Mouse (Mus musculus) midbrain, embryonic 14.5 days (tissue): ENCODE data around the gene Tbc1d23. TPM values are rescaled to one million over a fixed set of nuclear protein-coding genes. Genes with fewer than 3 reads are reported as not detected.

ENCODE experiments used
- ATAC-seq: fragments of 200-750 bp; cut with Nextera tagmentation; 2 replicates; pipeline ENCODE4 v1.8.0; 2017; ENCODE audit warnings: moderate number of reproducible peaks, moderate library complexity; ENCODE audit not compliant: low FRiP score, low TSS enrichment
- DNase-seq: peaks from one replicate; pipeline ENCODE4 v3.0.0-alpha.2; 2015
- H3K27ac ChIP-seq: fragments of 300-500 bp; sonication (generic); replicated peaks from 2 replicates; pipeline ENCODE4 v1.5.1; 2014; ENCODE audit warnings: mild to moderate bottlenecking, low read depth, low read length, moderate library complexity
- H3K27me3 ChIP-seq: fragments of 300-500 bp; sonication (generic); 2 replicates; pipeline ENCODE4 v1.6.1; 2014; ENCODE audit warnings: low read length, control low read depth, mixed read lengths; ENCODE audit not compliant: control insufficient read depth, insufficient read depth
- H3K36me3 ChIP-seq: fragments of 300-500 bp; sonication (generic); 2 replicates; pipeline ENCODE4 v1.6.1; 2014; ENCODE audit warnings: low read length, control low read depth; ENCODE audit not compliant: control insufficient read depth, insufficient read depth
- H3K4me1 ChIP-seq: fragments of 300-500 bp; sonication (generic); 2 replicates; pipeline ENCODE4 v1.6.1; 2014; ENCODE audit warnings: mild to moderate bottlenecking, antibody characterized with exemption, low read length, control low read depth; ENCODE audit not compliant: control insufficient read depth, insufficient read depth
- H3K4me2 ChIP-seq: fragments of 300-500 bp; sonication (generic); 2 replicates; pipeline ENCODE4 v1.6.1; 2014; ENCODE audit warnings: mild to moderate bottlenecking, low read length, moderate library complexity
- H3K4me3 ChIP-seq: fragments of 300-500 bp; sonication (generic); replicated peaks from 2 replicates; pipeline ENCODE4 v1.5.1; 2014; ENCODE audit warnings: low read depth, low read length
- H3K9ac ChIP-seq: fragments of 300-500 bp; sonication (generic); replicated peaks from 2 replicates; pipeline ENCODE4 v1.6.1; 2014; ENCODE audit warnings: mild to moderate bottlenecking, low read length, moderate library complexity
- H3K9me3 ChIP-seq: fragments of 300-500 bp; sonication (generic); 2 replicates; pipeline ENCODE4 v1.6.1; 2016; ENCODE audit warnings: low read length, control low read depth, mixed read lengths; ENCODE audit not compliant: control insufficient read depth
- WGBS: fragments of 180-500 bp; shearing (Covaris S2); extraction: QIAGEN DNeasy Blood & Tissue Kit; methylation state at CpG from one replicate; pipeline ENCODE4 v1.1.7; 2014; 5-methylcytosine and 5-hydroxymethylcytosine counted together
- polyA plus RNA-seq: library from polyadenylated mRNA; unstranded; fragments of >200 nt; fragmentation: Nextera tagmentation; extraction: Ambion mirVana; gene quantifications from 2 replicates; pipeline ENCODE4 v1.2.1, GENCODE M21; 2014

Gene Tbc1d23
- polyA plus RNA-seq, 1 experiment from 2014 or later, result 47.4 TPM

DNA sequence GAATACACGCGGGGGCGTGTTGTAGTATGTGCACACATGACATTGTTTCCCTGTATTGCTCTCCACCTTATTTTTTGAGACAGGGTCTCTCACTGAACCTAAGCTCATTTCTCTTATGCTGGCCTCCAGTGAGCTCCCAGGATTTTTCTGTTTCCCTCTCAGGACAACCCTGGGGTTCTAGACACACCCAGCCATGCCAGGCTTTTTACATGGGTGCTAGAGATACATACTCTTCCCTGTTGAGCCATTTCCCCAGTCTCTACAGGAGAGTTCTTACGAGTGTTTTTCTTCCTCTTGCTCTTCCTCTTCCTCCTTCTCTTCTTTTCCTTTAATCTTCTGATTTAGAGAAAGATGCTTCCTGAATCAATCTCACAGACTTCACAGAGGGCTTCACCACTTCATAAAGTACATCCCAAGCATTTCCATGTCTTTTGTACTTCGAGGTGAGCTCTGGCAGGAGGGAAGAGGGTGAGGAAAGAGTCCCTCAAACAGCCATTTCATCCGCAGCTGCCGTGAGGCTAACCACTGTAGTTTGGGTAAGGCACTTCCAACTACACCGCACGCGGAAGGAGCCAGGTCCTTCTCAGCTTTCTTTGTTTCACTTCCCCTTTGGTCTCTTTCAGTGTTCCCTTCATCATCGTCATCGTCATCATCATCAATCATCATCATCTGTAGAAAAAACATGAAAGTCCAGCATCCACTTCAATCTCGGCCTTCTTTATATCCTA is 28.2 kb upstream of the Tbc1d23 start:
- H3K4me1 ChIP-seq, result no peaks in the 10 kb centered on the region
- no peak overlapping the region for H3K9ac ChIP-seq
- no peaks in the 10 kb centered on the region for H3K27me3 ChIP-seq
- no peaks in the 10 kb centered on the region for H3K9me3 ChIP-seq
- no peak for DNase-seq
- ATAC-seq, result no peak
- no peaks in the 10 kb centered on the region for H3K36me3 ChIP-seq
- H3K4me2 ChIP-seq, result no peak overlapping the region
- 85% methylated on average over 13 of the region's 13 CpGs for WGBS
- H3K4me3 ChIP-seq, result no peak overlapping the region
- H3K27ac ChIP-seq, result no peak overlapping the region

DNA sequence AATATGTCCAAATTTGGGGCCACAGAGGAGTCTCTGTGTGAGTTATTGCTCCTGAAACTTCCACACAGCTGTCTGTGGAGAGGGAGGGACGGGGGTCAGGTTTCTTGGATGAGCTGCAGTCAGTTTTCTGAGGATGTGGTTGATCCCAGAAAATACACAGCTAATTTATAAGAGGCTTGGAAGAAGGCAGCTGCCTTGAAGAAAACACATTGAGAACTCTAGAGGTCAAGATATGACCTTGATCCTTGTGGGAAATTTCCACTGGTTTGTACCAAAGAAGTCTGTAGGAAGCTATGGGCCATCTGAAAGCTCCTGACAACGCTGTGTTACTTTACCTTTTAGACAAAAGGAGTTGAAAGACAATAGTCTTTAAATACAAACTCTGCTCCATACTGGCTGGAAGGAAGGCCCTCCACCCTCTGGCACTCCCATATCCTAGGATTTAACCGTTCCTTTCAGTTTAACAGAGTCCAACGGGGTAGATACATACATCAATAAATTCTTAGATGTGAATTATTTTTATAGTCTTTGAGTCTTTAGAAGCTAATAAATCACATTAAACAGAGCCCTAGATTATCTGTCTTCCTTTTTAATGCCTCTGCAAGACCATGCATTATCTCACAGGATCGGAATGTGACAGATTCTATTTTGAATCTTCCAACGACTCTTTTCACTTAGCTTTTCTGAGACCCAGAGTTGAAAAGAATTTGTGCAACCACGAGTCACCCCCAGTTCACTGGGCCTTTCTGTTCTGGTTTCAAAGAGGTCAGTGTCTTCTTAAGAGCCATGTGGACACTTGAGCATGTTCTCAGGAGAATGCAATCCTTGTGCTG is 20.5 kb upstream of the Tbc1d23 start:
- ATAC-seq (no peak), DNase-seq (no peak)
- Histone ChIP-seq H3K9me3 (no peaks in the 10 kb centered on the region), H3K4me1 (no peaks in the 10 kb centered on the region), H3K27me3 (no peaks in the 10 kb centered on the region), H3K4me2 (no peak overlapping the region), H3K27ac (no peak overlapping the region), H3K9ac (no peak overlapping the region), H3K4me3 (no peak overlapping the region), H3K36me3 (no peaks in the 10 kb centered on the region)
- 40% methylated on average over 7 of the region's 7 CpGs for WGBS

GRCm38 (mm10) chr16:57250991-57251390 is 19.7 kb upstream of the Tbc1d23 start:
- ATAC-seq (no peak), DNase-seq (no peak)
- Histone ChIP-seq H3K27ac (no peak overlapping the region), H3K4me1 (no peaks in the 10 kb centered on the region), H3K27me3 (no peaks in the 10 kb centered on the region), H3K9me3 (no peaks in the 10 kb centered on the region), H3K9ac (no peak overlapping the region), H3K4me2 (no peak overlapping the region), H3K4me3 (no peak overlapping the region), H3K36me3 (no peaks in the 10 kb centered on the region)
- WGBS, result 89% methylated on average over 4 of the region's 4 CpGs

GRCm38 (mm10) chr16:57247464-57247863 is 16.2 kb upstream of the Tbc1d23 start:
- ATAC-seq (no peak), DNase-seq (no peak)
- no peak overlapping the region for H3K27ac ChIP-seq
- no peak overlapping the region for H3K4me3 ChIP-seq
- no peaks in the 10 kb centered on the region for H3K36me3 ChIP-seq
- H3K4me2 ChIP-seq, result no peak overlapping the region
- no peaks in the 10 kb centered on the region for H3K4me1 ChIP-seq
- no peak overlapping the region for H3K9ac ChIP-seq
- H3K27me3 ChIP-seq, result no peaks in the 10 kb centered on the region
- 91% methylated on average over 4 of the region's 4 CpGs for WGBS
- H3K9me3 ChIP-seq, result no peaks in the 10 kb centered on the region

DNA sequence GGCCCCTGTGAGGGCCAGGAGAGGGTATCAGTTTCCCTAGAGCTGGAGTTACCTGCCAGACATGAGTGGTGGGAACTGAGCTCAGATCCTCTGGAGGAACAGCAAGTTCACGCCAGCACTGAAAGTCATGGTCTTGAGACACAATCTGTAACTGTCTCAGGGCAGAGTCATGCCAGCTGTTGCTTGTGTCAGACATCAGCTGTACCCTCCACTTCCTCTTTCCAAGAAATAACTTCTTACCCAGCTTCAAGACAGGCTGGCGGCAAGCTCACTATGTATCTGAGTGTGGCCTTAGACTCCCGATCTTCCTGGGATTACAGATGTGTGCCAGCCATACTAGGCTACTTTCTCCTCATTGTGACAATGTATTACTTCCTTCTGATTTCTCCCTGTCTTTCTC is 15.3 kb upstream of the Tbc1d23 start:
- Histone ChIP-seq H3K27ac (no peak overlapping the region), H3K36me3 (no peaks in the 10 kb centered on the region), H3K4me3 (no peak overlapping the region), H3K27me3 (no peaks in the 10 kb centered on the region), H3K9me3 (no peaks in the 10 kb centered on the region), H3K4me2 (no peak overlapping the region), H3K4me1 (no peaks in the 10 kb centered on the region), H3K9ac (no peak overlapping the region)
- WGBS, result 92% methylated on average over 3 of the region's 3 CpGs
- DNase-seq (no peak), ATAC-seq (no peak)

GRCm38 (mm10) chr16:57243858-57244248 is 12.5 kb upstream of the Tbc1d23 start:
- no peak overlapping the region for H3K4me3 ChIP-seq
- H3K27me3 ChIP-seq, result no peaks in the 10 kb centered on the region
- H3K36me3 ChIP-seq, result no peaks in the 10 kb centered on the region
- H3K4me1 ChIP-seq, result no peaks in the 10 kb centered on the region
- WGBS, result 16% methylated on average over 6 of the region's 6 CpGs
- DNase-seq (peak; percentile 89), ATAC-seq (peak; percentile 74; the same call in 1 of the 2 replicates)
- H3K9me3 ChIP-seq, result no peaks in the 10 kb centered on the region
- H3K9ac ChIP-seq, result no peak overlapping the region
- no peak overlapping the region for H3K27ac ChIP-seq
- H3K4me2 ChIP-seq, result no peak overlapping the region

DNA sequence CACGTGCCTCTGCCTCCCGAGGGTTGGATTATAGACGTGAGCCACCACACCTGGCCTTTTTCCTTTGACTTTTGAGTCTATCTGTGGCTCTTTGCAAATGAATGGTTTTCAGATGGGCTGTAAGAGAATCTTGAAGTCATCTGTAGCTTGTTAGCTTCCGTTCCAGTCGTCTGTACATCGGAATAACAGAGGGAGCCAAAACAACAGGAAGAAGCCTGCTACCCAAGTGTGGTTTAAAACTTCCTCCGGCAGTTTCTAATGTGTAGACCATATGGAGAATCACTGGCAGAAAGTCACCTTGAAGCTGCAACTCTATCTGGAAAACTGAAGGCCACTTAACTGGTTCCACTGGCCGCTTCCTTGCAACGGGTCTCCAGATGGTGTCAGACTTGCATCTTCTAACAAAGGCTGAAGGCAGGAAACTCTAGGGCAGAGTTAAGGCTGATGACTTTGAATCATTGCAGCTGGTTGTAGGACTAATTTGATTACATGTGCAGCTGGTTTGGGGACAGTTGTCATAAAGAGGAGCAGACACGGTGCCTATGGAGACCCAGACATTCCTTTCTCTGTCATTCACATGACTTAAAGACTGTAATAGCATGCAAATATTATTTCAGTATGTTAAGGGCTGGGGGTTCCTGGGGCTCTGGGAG is 12.0 kb upstream of the Tbc1d23 start:
- H3K9me3 ChIP-seq, result no peaks in the 10 kb centered on the region
- 65% methylated on average over 10 of the region's 10 CpGs for WGBS
- H3K4me1 ChIP-seq, result no peaks in the 10 kb centered on the region
- H3K9ac ChIP-seq, result no peak overlapping the region
- no peak overlapping the region for H3K4me2 ChIP-seq
- no peak overlapping the region for H3K27ac ChIP-seq
- H3K4me3 ChIP-seq, result no peak overlapping the region
- H3K27me3 ChIP-seq, result no peaks in the 10 kb centered on the region
- ATAC-seq, result no peak
- H3K36me3 ChIP-seq, result no peaks in the 10 kb centered on the region
- DNase-seq, result peak; percentile 7

DNA sequence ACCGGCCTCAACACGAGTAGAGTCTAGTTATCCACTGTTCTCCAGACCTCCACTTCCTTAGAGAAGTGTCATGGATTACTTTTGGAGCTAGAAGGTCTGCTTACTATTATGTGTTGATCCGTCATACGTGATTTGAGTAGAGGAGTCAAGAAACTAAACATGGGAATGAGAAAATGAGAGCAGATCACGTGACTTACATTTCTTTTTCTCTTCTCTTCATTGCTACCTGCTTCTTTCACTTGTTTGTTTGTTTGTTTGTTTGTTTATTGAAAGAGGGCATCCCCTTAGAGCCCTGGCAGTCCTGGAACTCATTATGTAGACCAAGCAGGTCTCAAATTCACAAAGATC is 11.5 kb upstream of the Tbc1d23 start:
- DNase-seq, result no peak
- Histone ChIP-seq H3K9me3 (no peaks in the 10 kb centered on the region), H3K9ac (no peak overlapping the region), H3K4me2 (no peak overlapping the region), H3K4me3 (no peak overlapping the region), H3K36me3 (no peaks in the 10 kb centered on the region), H3K4me1 (no peaks in the 10 kb centered on the region), H3K27ac (no peak overlapping the region), H3K27me3 (no peaks in the 10 kb centered on the region)
- ATAC-seq, result no peak
- 90% methylated on average over 5 of the region's 5 CpGs for WGBS
